Mouse (Mus musculus) stomach, postnatal 0 days (tissue): ENCODE measurements at regions not wholly inside any gene's neighbourhood (a gene's known extent, or its start where the extent isn't known, plus 50 kb on each side); places are given as distances from the start of the nearest gene placed in this dataset.

Source experiments
- CTCF ChIP-seq: IDR thresholded peaks from 2 replicates; pipeline ENCODE4 v1.5.1; 2016; ENCODE audit warnings: antibody characterized with exemption, low read depth, mild to moderate bottlenecking, moderate library complexity
- EP300 ChIP-seq: optimal IDR thresholded peaks from 2 replicates; pipeline ENCODE3; 2016; ENCODE audit warnings: antibody characterized with exemption

GRCm38 (mm10) chr1:55900033-55900432 lies 494.3 kb downstream of the Plcl1 start:
- TF ChIP-seq CTCF, result no peak
- TF ChIP-seq EP300, result no peak
